Mouse (Mus musculus) forebrain, embryonic 10.5 days (tissue): ENCODE measurements at regions not wholly inside any gene's neighbourhood (a gene's known extent, or its start where the extent isn't known, plus 50 kb on each side); places are given as distances from the start of the nearest gene placed in this dataset.

Experiments
- DNase-seq: peaks from one replicate; pipeline ENCODE4 v3.0.0-alpha.2; 2017; ENCODE audit warnings: low spot score; ENCODE audit errors: extremely low spot score
- H3K27ac ChIP-seq: fragments of 300-500 bp; sonication (generic); 2 replicates; pipeline ENCODE4 v1.5.1; 2016; ENCODE audit warnings: mild to moderate bottlenecking
- H3K27me3 ChIP-seq: fragments of 300-500 bp; sonication (generic); 2 replicates; pipeline ENCODE4 v1.6.1; 2016; ENCODE audit warnings: mild to moderate bottlenecking; ENCODE audit not compliant: poor library complexity, severe bottlenecking
- H3K36me3 ChIP-seq: fragments of 300-500 bp; sonication (generic); replicated peaks from 2 replicates; pipeline ENCODE4 v1.6.1; 2016; ENCODE audit warnings: mild to moderate bottlenecking, moderate library complexity
- H3K4me1 ChIP-seq: fragments of 300-500 bp; sonication (generic); 2 replicates; pipeline ENCODE4 v1.6.1; 2016
- H3K4me3 ChIP-seq: fragments of 300-500 bp; sonication (generic); 2 replicates; pipeline ENCODE4 v1.5.1; 2016; ENCODE audit warnings: mild to moderate bottlenecking, moderate library complexity
- H3K9me3 ChIP-seq: fragments of 300-500 bp; sonication (generic); 2 replicates; pipeline ENCODE4 v1.6.1; 2016; ENCODE audit warnings: mild to moderate bottlenecking, moderate library complexity
- WGBS: fragments of 180-500 bp; shearing (Covaris S2); methylation state at CpG from one replicate; pipeline ENCODE4 v1.1.7; 2016; 5-methylcytosine and 5-hydroxymethylcytosine counted together

DNA sequence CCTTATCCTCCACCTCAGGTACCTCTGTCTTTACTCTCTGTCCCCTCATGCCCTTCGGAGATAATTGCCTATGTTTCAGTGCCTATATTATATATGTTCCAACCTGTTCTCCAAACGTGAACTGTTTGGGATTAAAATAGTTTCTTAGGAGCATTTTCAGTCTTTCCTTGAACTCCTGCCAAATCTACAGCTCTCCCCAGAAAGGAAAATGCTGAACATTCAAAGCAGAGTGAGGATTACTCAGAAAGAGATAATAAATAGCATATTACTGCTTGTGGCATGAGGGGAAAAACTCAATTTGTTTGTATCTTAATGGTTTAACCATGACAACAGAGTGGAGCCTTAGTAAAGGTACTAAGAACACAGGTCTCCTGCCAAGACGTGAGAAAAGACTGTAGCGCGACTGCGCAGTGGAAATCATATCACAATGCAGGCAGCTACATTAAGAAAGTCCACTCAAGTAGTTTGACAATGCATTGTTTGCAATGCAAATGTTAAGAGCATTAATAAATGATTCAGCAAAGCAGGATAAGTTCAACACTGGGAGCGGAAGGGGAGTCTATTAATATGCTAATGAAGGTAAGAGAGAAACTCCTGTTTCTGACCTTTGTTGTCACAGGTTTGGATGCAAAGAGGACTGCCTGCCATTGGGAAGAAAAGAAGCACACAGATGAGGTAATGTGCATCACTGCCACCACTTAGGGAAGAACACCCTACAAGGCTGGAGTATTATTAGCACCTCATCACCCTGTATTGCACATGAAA, 406.8 kb upstream of the Adamts9 start:
- Histone ChIP-seq H3K27me3 (no peaks in the 10 kb centered on the region), H3K27ac (no peak overlapping the region), H3K36me3 (no peaks in the 10 kb centered on the region), H3K9me3 (no peaks in the 10 kb centered on the region), H3K4me1 (peaks cover 10% of the 10 kb centered on the region), H3K4me3 (no peak overlapping the region)
- 64% methylated on average over 7 of the region's 7 CpGs for WGBS
- DNase-seq = no peak

DNA sequence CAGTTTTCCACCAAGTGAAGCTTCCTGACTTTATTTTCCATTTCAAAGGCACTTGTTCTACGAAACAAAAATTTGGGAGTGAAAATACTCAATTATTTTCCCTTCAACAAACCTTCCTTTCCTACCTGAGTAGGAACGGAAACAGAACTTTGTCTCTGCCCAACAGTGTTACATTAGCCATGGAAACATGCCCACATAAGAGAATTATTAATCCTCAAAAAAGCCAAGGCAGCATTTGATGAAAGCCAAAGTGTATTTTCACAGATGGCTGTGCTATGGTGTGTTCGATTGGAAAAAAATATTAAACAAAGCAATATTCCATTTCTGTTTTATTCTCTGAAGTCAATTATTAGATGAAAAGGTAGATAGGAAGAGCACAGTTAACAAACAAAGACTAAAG, 404.8 kb upstream of the Adamts9 start:
- no peak for DNase-seq
- Histone ChIP-seq H3K9me3 (no peaks in the 10 kb centered on the region), H3K36me3 (no peaks in the 10 kb centered on the region), H3K4me1 (peaks cover 10% of the 10 kb centered on the region), H3K4me3 (no peak overlapping the region), H3K27ac (no peak overlapping the region), H3K27me3 (no peaks in the 10 kb centered on the region)
- whole genome bisulfite sequencing = 92% methylated on average over 3 of the region's 3 CpGs

DNA sequence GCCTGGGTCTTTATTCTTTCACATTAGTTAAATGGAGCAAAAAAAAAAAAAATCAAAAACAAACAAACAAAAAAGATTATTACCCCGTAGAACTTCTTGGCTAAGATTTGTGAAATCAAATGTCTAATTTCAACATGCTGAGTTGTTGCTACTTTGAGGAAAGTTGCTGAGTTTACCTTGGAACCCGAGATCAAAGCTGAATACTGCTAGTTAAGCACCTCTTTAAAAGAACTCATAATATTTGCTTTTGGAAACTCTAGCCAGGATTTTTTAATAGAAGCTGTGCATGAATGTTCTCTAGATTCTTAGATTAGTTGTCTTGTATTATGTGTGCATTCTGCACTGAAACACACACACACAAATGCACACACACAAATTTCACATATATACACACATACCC, 385.4 kb upstream of the Adamts9 start:
- WGBS = 84% methylated on average over 2 of the region's 2 CpGs
- no peaks in the 10 kb centered on the region for H3K27me3 ChIP-seq
- DNase-seq = no peak
- no peaks in the 10 kb centered on the region for H3K36me3 ChIP-seq
- no peak overlapping the region for H3K27ac ChIP-seq
- no peak overlapping the region for H3K4me3 ChIP-seq
- no peaks in the 10 kb centered on the region for H3K4me1 ChIP-seq
- H3K9me3 ChIP-seq = no peaks in the 10 kb centered on the region; the same call in 1 of the 2 replicates

DNA sequence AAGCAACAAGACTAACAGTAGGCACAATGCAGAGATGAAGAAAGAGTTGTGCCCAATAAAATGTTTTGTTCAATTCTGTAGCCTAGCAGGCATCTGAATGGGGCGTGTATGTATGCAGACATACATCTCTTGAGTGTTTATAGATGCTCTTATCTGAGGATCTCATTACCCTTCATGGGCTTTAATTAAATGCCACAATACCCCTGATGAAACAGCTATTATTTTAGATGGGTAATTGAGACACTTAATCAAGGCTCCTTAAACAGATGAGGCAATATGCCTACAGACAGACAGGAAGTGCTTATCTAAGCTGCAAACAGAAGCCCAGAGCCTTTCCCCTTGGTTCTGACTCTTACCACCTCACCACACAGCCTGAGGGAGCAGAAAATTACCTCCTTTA, 384.6 kb upstream of the Adamts9 start:
- 86% methylated on average over 1 of the region's 1 CpGs for WGBS
- Histone ChIP-seq H3K4me1 (no peaks in the 10 kb centered on the region), H3K27me3 (no peaks in the 10 kb centered on the region)

DNA sequence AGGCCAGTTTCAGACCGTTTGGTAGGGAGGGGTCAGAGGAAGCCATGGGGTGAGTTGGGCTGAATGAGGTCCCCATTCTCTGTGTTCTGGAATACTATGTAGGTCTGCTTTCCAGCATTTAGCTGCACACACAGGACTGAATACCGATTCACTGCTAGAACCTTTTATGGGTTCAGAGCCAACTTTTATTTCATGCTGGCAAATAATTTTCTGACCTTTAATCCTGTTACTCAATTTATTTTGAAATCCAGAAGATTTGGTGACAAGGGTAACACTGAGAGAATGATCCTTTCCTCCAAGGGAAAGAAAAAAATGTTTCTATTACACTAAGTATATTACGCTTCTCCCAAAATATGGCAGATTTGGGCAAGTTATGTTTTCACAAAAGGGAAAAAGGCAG, 380.6 kb upstream of the Adamts9 start:
- WGBS = 88% methylated on average over 3 of the region's 3 CpGs
- Histone ChIP-seq H3K4me3 (no peak overlapping the region), H3K9me3 (no peaks in the 10 kb centered on the region), H3K27ac (no peak overlapping the region), H3K27me3 (no peaks in the 10 kb centered on the region), H3K36me3 (no peaks in the 10 kb centered on the region), H3K4me1 (no peaks in the 10 kb centered on the region)
- DNase-seq = no peak

More for the DNA sequence above, 384.6 kb upstream of the Adamts9 start:
- Histone ChIP-seq H3K27ac (no peak overlapping the region), H3K36me3 (no peaks in the 10 kb centered on the region), H3K4me3 (no peak overlapping the region), H3K9me3 (no peaks in the 10 kb centered on the region; the same call in 1 of the 2 replicates)
- DNase-seq = no peak

DNA sequence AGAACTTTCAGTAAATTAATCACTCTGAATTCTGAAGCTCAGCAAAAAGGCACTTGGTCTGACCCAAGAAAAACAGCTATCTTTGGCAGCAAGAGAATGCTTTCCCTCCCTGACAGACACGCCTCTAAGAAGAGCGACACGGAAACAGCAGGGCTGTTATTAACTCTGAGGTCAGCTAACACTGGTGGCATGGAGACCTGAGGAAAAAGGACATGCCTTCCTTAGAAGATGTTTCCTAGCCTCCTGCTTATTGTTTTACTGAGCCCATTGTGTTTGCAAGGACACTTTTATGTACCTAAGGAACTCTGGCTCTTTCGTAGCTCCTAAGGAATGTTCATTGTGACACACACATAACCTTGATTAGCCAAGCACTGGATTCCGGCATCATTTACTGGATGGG, 371.3 kb upstream of the Adamts9 start:
- Histone ChIP-seq H3K9me3 (no peaks in the 10 kb centered on the region), H3K36me3 (no peaks in the 10 kb centered on the region), H3K4me1 (no peaks in the 10 kb centered on the region), H3K27me3 (no peaks in the 10 kb centered on the region), H3K4me3 (no peak overlapping the region), H3K27ac (no peak overlapping the region)
- DNase-seq = no peak
- 81% methylated on average over 5 of the region's 5 CpGs for whole genome bisulfite sequencing

DNA sequence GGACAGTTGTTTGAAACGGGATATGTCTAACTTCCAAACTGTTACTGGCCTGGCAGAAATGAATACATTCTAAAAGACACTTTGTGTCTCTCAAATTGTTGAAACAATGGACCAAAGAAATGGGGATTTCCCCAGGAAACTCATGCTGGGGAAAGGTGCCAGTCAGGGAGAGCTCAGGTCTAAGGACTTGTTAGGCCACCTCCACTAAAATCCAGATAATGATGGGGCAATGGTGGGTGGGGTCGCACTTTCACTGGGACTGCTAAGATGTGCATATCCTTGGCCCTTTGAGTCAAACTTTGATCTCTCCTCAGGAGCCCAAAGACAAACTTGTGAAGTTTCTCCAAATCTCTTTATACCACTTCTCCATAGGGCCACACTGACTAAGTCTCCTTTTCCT, 361.9 kb upstream of the Adamts9 start:
- WGBS = 69% methylated on average over 2 of the region's 2 CpGs
- no peak for DNase-seq
- Histone ChIP-seq H3K27me3 (no peaks in the 10 kb centered on the region), H3K9me3 (no peaks in the 10 kb centered on the region), H3K27ac (no peak overlapping the region), H3K36me3 (no peaks in the 10 kb centered on the region), H3K4me3 (no peak overlapping the region), H3K4me1 (peaks cover 6% of the 10 kb centered on the region; the same call in 1 of the 2 replicates)

DNA sequence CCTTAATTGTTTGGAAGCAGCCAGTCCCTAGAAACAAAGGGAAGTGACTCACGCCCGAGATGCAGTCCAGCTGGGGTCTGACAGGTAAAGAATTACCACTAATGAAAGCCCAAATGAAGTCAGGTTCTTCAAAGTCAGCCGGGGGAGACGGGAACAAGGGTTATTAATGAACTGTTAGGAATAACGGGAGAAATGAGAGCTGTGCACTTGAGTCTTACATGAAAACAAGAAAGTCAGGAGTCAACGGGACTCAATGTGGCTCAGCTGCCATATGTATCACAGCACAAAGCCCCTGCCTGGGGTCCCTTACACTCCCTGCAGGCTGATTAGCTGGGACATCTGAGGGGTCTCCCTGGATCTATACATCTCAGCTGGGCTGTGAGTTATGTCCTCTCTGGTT, 354.7 kb upstream of the Adamts9 start:
- H3K36me3 ChIP-seq = no peaks in the 10 kb centered on the region
- H3K27ac ChIP-seq = no peak overlapping the region
- DNase-seq = no peak
- H3K4me1 ChIP-seq = peaks cover 15% of the 10 kb centered on the region
- no peak overlapping the region for H3K4me3 ChIP-seq
- H3K9me3 ChIP-seq = no peaks in the 10 kb centered on the region
- WGBS = 59% methylated on average over 6 of the region's 6 CpGs
- H3K27me3 ChIP-seq = no peaks in the 10 kb centered on the region

DNA sequence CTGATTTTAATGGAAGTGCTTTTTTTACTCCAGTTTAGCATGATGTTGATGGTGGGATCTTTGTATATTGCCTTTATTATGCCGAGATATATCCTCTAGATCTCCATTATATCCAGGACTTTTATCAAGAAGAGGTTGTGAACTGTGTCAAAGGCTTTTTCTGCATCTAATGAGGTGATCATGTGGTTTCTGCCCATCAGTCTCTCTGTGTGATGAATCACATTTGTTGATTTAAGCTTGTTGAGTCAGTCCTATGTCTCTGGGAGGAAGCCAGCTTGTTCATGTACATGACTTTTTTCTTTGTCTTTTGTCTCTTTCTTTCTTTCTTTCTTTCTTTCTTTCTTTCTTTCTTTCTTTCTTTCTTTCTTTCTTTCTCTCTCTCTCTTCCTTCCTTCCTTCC, 348.4 kb upstream of the Adamts9 start:
- no peaks in the 10 kb centered on the region for H3K27me3 ChIP-seq
- no peak overlapping the region for H3K27ac ChIP-seq
- DNase-seq = no peak
- no peaks in the 10 kb centered on the region for H3K4me1 ChIP-seq
- no peaks in the 10 kb centered on the region for H3K36me3 ChIP-seq
- no peaks in the 10 kb centered on the region for H3K9me3 ChIP-seq
- H3K4me3 ChIP-seq = no peak overlapping the region
- 88% methylated on average over 1 of the region's 1 CpGs for WGBS

DNA sequence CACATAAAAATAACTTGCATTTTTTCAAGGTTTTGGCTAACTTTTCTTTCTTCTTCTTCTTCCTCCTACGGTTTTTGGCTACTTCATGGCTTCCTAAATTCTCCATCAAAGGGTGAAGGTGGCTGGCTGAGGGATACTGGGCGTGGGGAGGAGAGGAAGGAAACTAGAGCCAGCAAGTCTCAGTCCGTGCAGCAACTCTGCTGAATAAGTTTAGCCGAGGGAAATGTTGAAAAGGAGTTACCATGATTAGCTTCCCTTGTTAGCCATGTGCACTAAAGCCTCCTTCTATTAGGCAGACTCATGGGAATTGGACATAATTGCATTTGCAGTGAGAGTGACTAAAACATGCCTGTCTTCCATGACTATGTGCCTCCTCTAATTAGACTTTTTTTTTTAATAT, 345.1 kb upstream of the Adamts9 start:
- Histone ChIP-seq H3K27me3 (no peaks in the 10 kb centered on the region), H3K9me3 (no peaks in the 10 kb centered on the region), H3K36me3 (no peaks in the 10 kb centered on the region), H3K4me3 (no peak overlapping the region), H3K27ac (no peak overlapping the region), H3K4me1 (no peaks in the 10 kb centered on the region)
- WGBS = 74% methylated on average over 4 of the region's 4 CpGs
- no peak for DNase-seq

DNA sequence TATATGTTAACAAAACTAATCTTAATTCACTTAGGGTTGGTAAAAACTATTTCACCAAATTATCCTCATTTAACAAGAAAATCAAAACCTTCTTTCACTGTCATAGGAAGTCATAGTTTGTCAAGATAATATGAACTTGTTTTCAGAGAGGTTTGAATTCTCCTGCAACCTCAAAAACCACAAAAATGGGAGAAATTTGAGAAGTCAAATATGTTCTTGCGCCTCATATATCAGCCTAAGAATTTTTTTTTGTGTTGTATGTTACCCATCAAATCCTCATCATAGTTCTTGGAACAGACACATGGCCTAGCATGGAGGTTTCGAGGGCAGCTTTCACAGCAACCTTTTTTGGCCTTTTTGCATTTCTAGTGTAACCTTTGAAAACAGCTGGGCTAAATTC, 342.5 kb upstream of the Adamts9 start:
- no peaks in the 10 kb centered on the region for H3K27me3 ChIP-seq
- no peak overlapping the region for H3K4me3 ChIP-seq
- no peak for DNase-seq
- no peak overlapping the region for H3K27ac ChIP-seq
- no peaks in the 10 kb centered on the region for H3K9me3 ChIP-seq
- WGBS = 94% methylated on average over 2 of the region's 2 CpGs
- no peaks in the 10 kb centered on the region for H3K36me3 ChIP-seq
- peaks cover 10% of the 10 kb centered on the region for H3K4me1 ChIP-seq

DNA sequence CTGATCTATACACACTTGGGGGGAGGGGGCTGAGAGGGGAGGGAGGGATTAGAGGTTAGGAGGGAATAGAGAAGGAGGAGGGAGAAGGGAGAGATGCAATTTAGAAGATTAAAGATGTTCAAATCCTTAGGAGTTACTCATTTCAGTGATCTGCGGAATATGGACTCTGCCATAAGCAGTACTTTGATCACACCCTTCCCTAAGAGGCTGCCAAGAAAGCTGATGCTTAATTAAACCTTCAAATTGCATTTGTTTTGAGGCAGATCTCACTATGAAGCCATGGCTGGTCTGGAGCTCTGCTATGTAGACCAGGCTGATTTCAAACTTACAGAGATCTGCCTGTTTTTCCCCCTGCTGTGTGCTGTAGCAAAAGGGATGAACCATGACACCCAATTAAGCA, 338.2 kb upstream of the Adamts9 start:
- Histone ChIP-seq H3K27ac (no peak overlapping the region), H3K27me3 (no peaks in the 10 kb centered on the region), H3K9me3 (no peaks in the 10 kb centered on the region), H3K4me1 (peaks cover 11% of the 10 kb centered on the region), H3K36me3 (no peaks in the 10 kb centered on the region), H3K4me3 (no peak overlapping the region)
- DNase-seq = no peak
- WGBS = 83% methylated on average over 1 of the region's 1 CpGs

DNA sequence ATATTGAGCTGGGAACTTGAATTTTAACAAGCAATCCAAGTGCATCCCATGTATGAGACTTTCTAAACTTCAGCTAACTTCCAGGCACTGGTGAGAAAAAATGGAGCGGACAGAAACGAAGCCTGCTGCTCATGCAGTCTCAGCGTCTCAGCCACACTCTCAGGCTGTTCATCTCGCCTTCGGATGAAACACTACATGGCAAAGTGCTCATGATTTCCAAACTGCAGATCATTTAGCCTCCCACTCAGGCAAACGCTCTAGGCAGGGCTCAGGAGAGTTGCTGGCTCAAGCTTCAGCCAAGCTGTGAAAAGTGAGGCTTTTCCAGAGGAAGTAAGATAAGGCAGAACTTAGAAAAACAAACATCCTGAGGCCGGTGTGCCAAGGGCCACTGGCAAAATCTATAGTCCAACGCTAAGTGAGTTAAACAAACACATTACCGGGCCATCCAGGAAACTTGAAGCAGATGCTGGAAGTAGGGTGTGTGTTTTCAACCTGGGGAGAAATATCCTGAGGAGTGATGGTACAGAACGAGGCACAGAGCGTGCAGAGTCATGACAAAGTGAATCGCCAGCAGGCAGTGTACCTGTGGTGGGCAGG, 330.7 kb upstream of the Adamts9 start:
- 76% methylated on average over 12 of the region's 12 CpGs for WGBS
- Histone ChIP-seq H3K27me3 (no peaks in the 10 kb centered on the region), H3K4me3 (no peak overlapping the region), H3K36me3 (no peaks in the 10 kb centered on the region), H3K4me1 (peaks cover 12% of the 10 kb centered on the region; the same call in 1 of the 2 replicates), H3K27ac (0 out of 2 replicates have a peak overlapping the region, but pooled peaks have one; percentile 12), H3K9me3 (no peaks in the 10 kb centered on the region)
- DNase-seq = no peak
